Mouse (Mus musculus): ENCODE results near the gene Washc2. TPM values are rescaled to one million over a fixed set of nuclear protein-coding genes. Genes with fewer than 3 reads are reported as not detected.

The Washc2 gene
- polyA plus RNA-seq, 1 experiment from 2014 or later = 30.3 TPM

DNA sequence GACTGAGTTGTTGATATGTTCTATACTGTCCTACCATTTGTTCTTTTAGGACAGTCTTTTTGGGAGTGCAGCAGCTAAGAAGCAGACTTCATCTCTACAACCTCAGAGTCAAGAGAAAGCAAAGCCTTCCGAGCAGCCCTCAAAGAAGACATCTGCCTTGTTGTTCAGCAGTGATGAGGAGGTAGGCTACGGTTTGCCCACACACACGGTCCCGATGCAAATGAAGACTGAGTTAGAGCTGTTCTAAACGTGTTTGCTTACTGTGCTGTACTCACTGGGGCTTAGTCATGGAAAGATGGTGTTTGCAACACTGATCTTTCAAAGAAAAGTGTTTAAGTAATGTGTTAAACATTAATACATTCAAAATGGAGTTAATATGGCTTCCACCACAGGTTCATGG lies 30.2 kb downstream of the Washc2 start:
- H3K4me3 ChIP-seq (ENCODE audit: low read length) = no peak overlapping the region
- no peak overlapping the region for H3K9ac ChIP-seq (ENCODE audit: low read length)
- no peak overlapping the region for H3K4me2 ChIP-seq (ENCODE audit: low read depth, low read length)
- no peaks in the 10 kb centered on the region for H3K27me3 ChIP-seq (ENCODE audit: control insufficient read depth, insufficient read depth, low read length)
- 85% methylated on average over 5 of the region's 5 CpGs for WGBS
- H3K27ac ChIP-seq (ENCODE audit: low read length) = no peak overlapping the region
- ATAC-seq (replicated peaks; ENCODE audit: extremely low read depth, insufficient read depth, low FRiP score) = no peak
- H3K9me3 ChIP-seq (replicated peaks; ENCODE audit: control insufficient read depth, low read length) = no peaks in the 10 kb centered on the region
- H3K36me3 ChIP-seq (ENCODE audit: control insufficient read depth, insufficient read depth) = peaks cover 31% of the 10 kb centered on the region
- H3K4me1 ChIP-seq (ENCODE audit: control insufficient read depth, insufficient read depth, low read length) = no peaks in the 10 kb centered on the region

GRCm38 (mm10) chr6:116240371-116240770 lies 32.5 kb downstream of the Washc2 start:
- Histone ChIP-seq H3K27me3 (ENCODE audit: control insufficient read depth, insufficient read depth, low read length) (no peaks in the 10 kb centered on the region), H3K27ac (ENCODE audit: low read length) (no peak overlapping the region), H3K36me3 (ENCODE audit: control insufficient read depth, insufficient read depth) (peaks cover 34% of the 10 kb centered on the region), H3K4me3 (ENCODE audit: low read length) (no peak overlapping the region), H3K4me1 (ENCODE audit: control insufficient read depth, insufficient read depth, low read length) (no peaks in the 10 kb centered on the region), H3K9me3 (replicated peaks; ENCODE audit: control insufficient read depth, low read length) (no peaks in the 10 kb centered on the region), H3K4me2 (ENCODE audit: low read depth, low read length) (no peak overlapping the region), H3K9ac (ENCODE audit: low read length) (no peak overlapping the region)
- WGBS = 70% methylated on average over 2 of the region's 2 CpGs
- ATAC-seq (replicated peaks; ENCODE audit: extremely low read depth, insufficient read depth, low FRiP score) = no peak

- peaks cover 26% of the 10 kb centered on the region for H3K36me3 ChIP-seq (ENCODE audit: control insufficient read depth, insufficient read depth)
- H3K27me3 ChIP-seq (ENCODE audit: control insufficient read depth, insufficient read depth, low read length) = no peaks in the 10 kb centered on the region
- H3K4me2 ChIP-seq (ENCODE audit: low read depth, low read length) = no peak overlapping the region
- no peak overlapping the region for H3K4me3 ChIP-seq (ENCODE audit: low read length)
- no peak for ATAC-seq (replicated peaks; ENCODE audit: extremely low read depth, insufficient read depth, low FRiP score)
- no peaks in the 10 kb centered on the region for H3K4me1 ChIP-seq (ENCODE audit: control insufficient read depth, insufficient read depth, low read length)
- H3K9me3 ChIP-seq (replicated peaks; ENCODE audit: control insufficient read depth, low read length) = no peaks in the 10 kb centered on the region
- WGBS = 94% methylated on average over 4 of the region's 4 CpGs
- H3K27ac ChIP-seq (ENCODE audit: low read length) = no peak overlapping the region
- H3K9ac ChIP-seq (ENCODE audit: low read length) = no peak overlapping the region
Measured at GRCm38 (mm10) chr6:116259649-116260048, 51.8 kb downstream of the Washc2 start.

DNA sequence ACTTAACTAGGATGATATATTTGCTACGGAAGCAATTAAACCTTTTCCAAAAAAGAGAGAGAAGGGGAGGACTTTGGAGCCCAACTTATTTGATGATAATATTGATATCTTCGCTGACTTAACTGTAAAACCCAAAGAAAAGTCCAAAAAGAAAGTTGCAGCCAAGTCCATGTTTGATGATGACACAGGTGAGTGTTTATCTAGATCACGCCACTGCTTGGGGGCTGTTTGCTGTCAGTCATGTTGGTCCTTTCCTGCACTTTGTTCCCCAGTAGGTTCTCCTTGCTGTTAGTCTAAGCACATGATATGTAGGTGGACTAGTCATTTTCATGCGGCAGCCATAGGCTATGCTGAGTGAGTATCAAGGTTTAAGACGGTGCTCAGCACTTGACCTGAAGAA lies 52.6 kb downstream of the Washc2 start:
- no peak for ATAC-seq (replicated peaks; ENCODE audit: extremely low read depth, insufficient read depth, low FRiP score)
- Histone ChIP-seq H3K27me3 (ENCODE audit: control insufficient read depth, insufficient read depth, low read length) (no peaks in the 10 kb centered on the region), H3K9me3 (replicated peaks; ENCODE audit: control insufficient read depth, low read length) (no peaks in the 10 kb centered on the region), H3K27ac (ENCODE audit: low read length) (no peak overlapping the region), H3K4me3 (ENCODE audit: low read length) (no peak overlapping the region), H3K4me2 (ENCODE audit: low read depth, low read length) (no peak overlapping the region), H3K36me3 (ENCODE audit: control insufficient read depth, insufficient read depth) (peaks cover 21% of the 10 kb centered on the region), H3K9ac (ENCODE audit: low read length) (no peak overlapping the region), H3K4me1 (ENCODE audit: control insufficient read depth, insufficient read depth, low read length) (no peaks in the 10 kb centered on the region)
- 86% methylated on average over 5 of the region's 5 CpGs for WGBS

DNA sequence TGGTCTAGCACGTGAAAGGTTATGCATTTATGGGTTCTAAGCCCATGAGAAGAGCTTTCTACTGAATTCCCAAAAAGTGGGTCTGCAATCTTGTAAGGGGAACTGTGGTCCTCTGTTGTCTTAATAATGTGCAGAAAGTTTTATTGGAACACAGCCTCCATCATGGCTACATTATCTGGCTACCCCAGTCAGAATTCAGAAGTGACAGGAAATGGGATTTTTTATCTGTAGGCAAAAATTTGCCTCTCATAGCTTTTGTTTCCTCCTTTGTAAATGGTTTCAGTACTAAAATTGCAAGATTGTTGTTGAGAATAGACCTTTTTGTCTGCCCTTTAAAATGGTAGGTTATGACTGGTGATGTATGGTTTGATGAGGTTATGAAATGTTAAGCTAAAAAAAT lies 55.0 kb downstream of the Washc2 start:
- H3K4me3 ChIP-seq (ENCODE audit: low read length) = no peak overlapping the region
- H3K36me3 ChIP-seq (ENCODE audit: control insufficient read depth, insufficient read depth) = peaks cover 15% of the 10 kb centered on the region; the same call in 1 of the 2 replicates
- H3K9me3 ChIP-seq (replicated peaks; ENCODE audit: control insufficient read depth, low read length) = no peaks in the 10 kb centered on the region
- no peaks in the 10 kb centered on the region for H3K27me3 ChIP-seq (ENCODE audit: control insufficient read depth, insufficient read depth, low read length)
- no peak overlapping the region for H3K27ac ChIP-seq (ENCODE audit: low read length)
- ATAC-seq (replicated peaks; ENCODE audit: extremely low read depth, insufficient read depth, low FRiP score) = no peak
- WGBS = 83% methylated on average over 1 of the region's 1 CpGs
- no peak overlapping the region for H3K4me2 ChIP-seq (ENCODE audit: low read depth, low read length)
- H3K9ac ChIP-seq (ENCODE audit: low read length) = no peak overlapping the region
- H3K4me1 ChIP-seq (ENCODE audit: control insufficient read depth, insufficient read depth, low read length) = 0 out of 2 replicates have a peak, but pooled peaks cover 3% of the 10 kb centered on the region

- Histone ChIP-seq H3K4me3 (ENCODE audit: low read length) (peak within 1 kb of the TSS; percentile 78), H3K27me3 (ENCODE audit: control insufficient read depth, insufficient read depth, low read length) (no peaks in the 10 kb centered on the region), H3K9me3 (replicated peaks; ENCODE audit: control insufficient read depth, low read length) (no peaks in the 10 kb centered on the region), H3K4me2 (ENCODE audit: low read depth, low read length) (peak within 1 kb of the TSS; percentile 95), H3K27ac (ENCODE audit: low read length) (peak within 1 kb of the TSS; percentile 42; the same call in 1 of the 2 replicates), H3K36me3 (ENCODE audit: control insufficient read depth, insufficient read depth) (peaks cover 9% of the 10 kb centered on the region; the same call in 1 of the 2 replicates), H3K9ac (ENCODE audit: low read length) (peak within 1 kb of the TSS; percentile 87), H3K4me1 (ENCODE audit: control insufficient read depth, insufficient read depth, low read length) (0 out of 2 replicates have a peak, but pooled peaks cover 3% of the 10 kb centered on the region)
- WGBS = under 1% methylated on average over 55 of the region's 67 CpGs
- peak; percentile 98 for ATAC-seq (replicated peaks; ENCODE audit: extremely low read depth, insufficient read depth, low FRiP score)
Measured at GRCm38 (mm10) chr6:116264018-116264651, 56.3 kb downstream of the Washc2 start, which contains the start of gene Zfand4. Gene Zfand4, plus strand, starts transcription at chr6:116264222.

- 89% methylated on average over 11 of the region's 11 CpGs for WGBS
- Histone ChIP-seq H3K9ac (ENCODE audit: low read length) (no peak overlapping the region), H3K36me3 (ENCODE audit: control insufficient read depth, insufficient read depth) (peaks cover 9% of the 10 kb centered on the region; the same call in 1 of the 2 replicates), H3K27me3 (ENCODE audit: control insufficient read depth, insufficient read depth, low read length) (no peaks in the 10 kb centered on the region), H3K4me1 (ENCODE audit: control insufficient read depth, insufficient read depth, low read length) (0 out of 2 replicates have a peak, but pooled peaks cover 3% of the 10 kb centered on the region), H3K27ac (ENCODE audit: low read length) (no peak overlapping the region), H3K4me2 (ENCODE audit: low read depth, low read length) (peak overlapping the region; percentile 95), H3K4me3 (ENCODE audit: low read length) (peak overlapping the region; percentile 78), H3K9me3 (replicated peaks; ENCODE audit: control insufficient read depth, low read length) (no peaks in the 10 kb centered on the region)
- no peak for ATAC-seq (replicated peaks; ENCODE audit: extremely low read depth, insufficient read depth, low FRiP score)
Measured at GRCm38 (mm10) chr6:116264836-116265235, 57.0 kb downstream of the Washc2 start.

GRCm38 (mm10) chr6:116265603-116266002 lies 57.8 kb downstream of the Washc2 start:
- Histone ChIP-seq H3K36me3 (ENCODE audit: control insufficient read depth, insufficient read depth) (peaks cover 7% of the 10 kb centered on the region; the same call in 1 of the 2 replicates), H3K27me3 (ENCODE audit: control insufficient read depth, insufficient read depth, low read length) (no peaks in the 10 kb centered on the region), H3K27ac (ENCODE audit: low read length) (no peak overlapping the region), H3K9me3 (replicated peaks; ENCODE audit: control insufficient read depth, low read length) (no peaks in the 10 kb centered on the region), H3K4me2 (ENCODE audit: low read depth, low read length) (no peak overlapping the region), H3K4me3 (ENCODE audit: low read length) (no peak overlapping the region), H3K4me1 (ENCODE audit: control insufficient read depth, insufficient read depth, low read length) (0 out of 2 replicates have a peak, but pooled peaks cover 3% of the 10 kb centered on the region), H3K9ac (ENCODE audit: low read length) (no peak overlapping the region)
- WGBS = 77% methylated on average over 4 of the region's 4 CpGs
- no peak for ATAC-seq (replicated peaks; ENCODE audit: extremely low read depth, insufficient read depth, low FRiP score)

GRCm38 (mm10) chr6:116266273-116267109 lies 58.7 kb downstream of the Washc2 start:
- Histone ChIP-seq H3K9ac (ENCODE audit: low read length) (no peak overlapping the region), H3K4me1 (ENCODE audit: control insufficient read depth, insufficient read depth, low read length) (0 out of 2 replicates have a peak, but pooled peaks cover 3% of the 10 kb centered on the region), H3K27me3 (ENCODE audit: control insufficient read depth, insufficient read depth, low read length) (no peaks in the 10 kb centered on the region), H3K36me3 (ENCODE audit: control insufficient read depth, insufficient read depth) (peaks cover 7% of the 10 kb centered on the region; the same call in 1 of the 2 replicates), H3K4me2 (ENCODE audit: low read depth, low read length) (peak overlapping the region; percentile 42; the same call in 1 of the 2 replicates), H3K4me3 (ENCODE audit: low read length) (no peak overlapping the region), H3K9me3 (replicated peaks; ENCODE audit: control insufficient read depth, low read length) (no peaks in the 10 kb centered on the region), H3K27ac (ENCODE audit: low read length) (no peak overlapping the region)
- 23% methylated on average over 11 of the region's 11 CpGs for WGBS
- ATAC-seq (replicated peaks; ENCODE audit: extremely low read depth, insufficient read depth, low FRiP score) = peak; percentile 10; the same call in 1 of the 2 replicates
